In genomic region chr12:112658619-112659018, GRCm38 (mm10) we compare ENCODE assay signal across 9 mouse cellular contexts. TPM values are rescaled to one million over a fixed set of nuclear protein-coding genes. Genes with fewer than 3 reads are reported as not detected.
DNase-seq lines count a peak whose midpoint lies in the region; ATAC-seq and TF ChIP-seq lines count a peak whose summit lies in the region.
"Had no signal": no experiment of that assay in that cellular context is flagged by ENCODE, and none has a peak within 500 bp of the region (broad histone marks: within the 10 kb centered on the region; RNA-seq: fewer than 3 reads in every experiment).

No protein-coding gene starts in this region.

- no peak for TF ChIP-seq CTCF in hindbrain, postnatal 0 days (IDR thresholded peaks at IDR 0.05; ENCODE audit: low read depth)

- ATAC-seq in hindbrain, postnatal 0 days, result no peak
- no peak for ATAC-seq in intestine, embryonic 16.5 days

- no peaks in the 10 kb centered on the region for H3K27me3 ChIP-seq in hindbrain, postnatal 0 days (ENCODE audit: insufficient read depth, low read length)
- no peaks in the 10 kb centered on the region for H3K27me3 ChIP-seq in hindbrain, embryonic 10.5 days (ENCODE audit: insufficient read depth, poor library complexity, severe bottlenecking)
- H3K27me3 ChIP-seq in intestine, embryonic 16.5 days (replicated peaks; ENCODE audit: control insufficient read depth, insufficient read depth, low read length), result no peaks in the 10 kb centered on the region
- H3K27me3 ChIP-seq: embryonic facial prominence, embryonic 13.5 days had no signal

- WGBS in hindbrain, postnatal 0 days, result 64% methylated on average over 7 of the region's 7 CpGs
- 96% methylated on average over 7 of the region's 7 CpGs for WGBS in hindbrain, embryonic 10.5 days
- WGBS in intestine, embryonic 16.5 days, result 81% methylated on average over 7 of the region's 7 CpGs

- H3K9ac ChIP-seq in hindbrain, postnatal 0 days (replicated peaks; ENCODE audit: low read length), result no peak overlapping the region
- H3K9ac ChIP-seq in intestine, embryonic 16.5 days (ENCODE audit: low read depth, low read length), result no peak overlapping the region
- H3K9ac ChIP-seq: embryonic facial prominence, embryonic 13.5 days had no signal

- DNase-seq in cerebellum, adult 11-12 months, result peak; percentile 73
- DNase-seq in cerebellum, postnatal 4 days (ENCODE audit: low spot score in 2 of 2), result no peak
- DNase-seq in hindbrain, postnatal 0 days (ENCODE audit: low spot score), result peak; percentile 59
- DNase-seq in hindbrain, embryonic 10.5 days (ENCODE audit: low spot score), result no peak
- peak; percentile 46 for DNase-seq in right cerebral cortex, postnatal 4 days
- DNase-seq in right cerebral cortex, postnatal 14 days, result no peak
- DNase-seq in c-Kit-positive CD71-positive TER-119-positive erythroid progenitor cells, embryonic 14.5 days (ENCODE audit: low spot score), result no peak

- H3K4me3 ChIP-seq in hindbrain, postnatal 0 days (ENCODE audit: low read length), result no peak overlapping the region
- H3K4me3 ChIP-seq in hindbrain, embryonic 10.5 days, result no peak overlapping the region
- H3K4me3 ChIP-seq in intestine, embryonic 16.5 days (ENCODE audit: low read length), result no peak overlapping the region
- H3K4me3 ChIP-seq: embryonic facial prominence, embryonic 13.5 days had no signal

- H3K36me3 ChIP-seq in hindbrain, postnatal 0 days (ENCODE audit: insufficient read depth, low read length), result peaks cover 64% of the 10 kb centered on the region
- peaks cover 100% of the 10 kb centered on the region for H3K36me3 ChIP-seq in hindbrain, embryonic 10.5 days
- H3K36me3 ChIP-seq in intestine, embryonic 16.5 days (ENCODE audit: control insufficient read depth, insufficient read depth, low read length), result peaks cover 54% of the 10 kb centered on the region

- peaks cover 13% of the 10 kb centered on the region for H3K4me1 ChIP-seq in hindbrain, postnatal 0 days (ENCODE audit: insufficient read depth, low read length)
- peaks cover 61% of the 10 kb centered on the region for H3K4me1 ChIP-seq in hindbrain, embryonic 10.5 days (replicated peaks)
- peaks cover 57% of the 10 kb centered on the region for H3K4me1 ChIP-seq in intestine, embryonic 16.5 days (ENCODE audit: control insufficient read depth, insufficient read depth, low read length)

- no peak overlapping the region for H3K27ac ChIP-seq in hindbrain, postnatal 0 days
- no peak overlapping the region for H3K27ac ChIP-seq in hindbrain, embryonic 10.5 days
- H3K27ac ChIP-seq in intestine, embryonic 16.5 days (ENCODE audit: low read length), result no peak overlapping the region

- no peak overlapping the region for H3K4me2 ChIP-seq in hindbrain, postnatal 0 days (ENCODE audit: low read depth, low read length)
- H3K4me2 ChIP-seq in intestine, embryonic 16.5 days (ENCODE audit: low read depth, low read length), result no peak overlapping the region
- H3K4me2 ChIP-seq: embryonic facial prominence, embryonic 13.5 days had no signal

- no peaks in the 10 kb centered on the region for H3K9me3 ChIP-seq in hindbrain, postnatal 0 days (ENCODE audit: low read length)
- no peaks in the 10 kb centered on the region for H3K9me3 ChIP-seq in hindbrain, embryonic 10.5 days
- H3K9me3 ChIP-seq in intestine, embryonic 16.5 days (ENCODE audit: control insufficient read depth, low read length), result no peaks in the 10 kb centered on the region
- H3K9me3 ChIP-seq: embryonic facial prominence, embryonic 13.5 days had no signal

RNA-seq across cellular contexts. Expression of gene Siva1, which starts 14.1 kb away (rescaled TPM):
- total RNA-seq in hindbrain, postnatal 0 days (2014; rRNA removed), result 24.1 and 34.8 TPM in 2 replicates
- polyA plus RNA-seq in hindbrain, postnatal 0 days (2015; fragmentation: Nextera tagmentation; extraction: Ambion mirVana), result 59.3 and 62.2 TPM in 2 replicates
- 281 and 334 TPM in 2 replicates for polyA plus RNA-seq in hindbrain, embryonic 10.5 days (2016; fragmentation: Nextera tagmentation; extraction: Ambion mirVana)
- polyA plus RNA-seq in intestine, embryonic 16.5 days (2015; fragmentation: Nextera tagmentation; extraction: Ambion mirVana), result 168 and 186 TPM in 2 replicates

RNA-seq across cellular contexts. Expression of gene Akt1, which starts 16.1 kb away (rescaled TPM):
- total RNA-seq in hindbrain, postnatal 0 days (2014; rRNA removed), result 179 and 197 TPM in 2 replicates
- polyA plus RNA-seq in hindbrain, postnatal 0 days (2015; fragmentation: Nextera tagmentation; extraction: Ambion mirVana), result 90.8 and 97.4 TPM in 2 replicates
- 50.9 and 56.8 TPM in 2 replicates for polyA plus RNA-seq in hindbrain, embryonic 10.5 days (2016; fragmentation: Nextera tagmentation; extraction: Ambion mirVana)
- polyA plus RNA-seq in intestine, embryonic 16.5 days (2015; fragmentation: Nextera tagmentation; extraction: Ambion mirVana), result 56.5 and 65.5 TPM in 2 replicates

RNA-seq across cellular contexts. Expression of gene Zbtb42, which starts 20.0 kb away (rescaled TPM):
- 3.3 and 12.1 TPM in 2 replicates for total RNA-seq in hindbrain, postnatal 0 days (2014; rRNA removed)
- polyA plus RNA-seq in hindbrain, postnatal 0 days (2015; fragmentation: Nextera tagmentation; extraction: Ambion mirVana), result 2.2 and 3.7 TPM in 2 replicates
- 7.1 and 10.9 TPM in 2 replicates for polyA plus RNA-seq in hindbrain, embryonic 10.5 days (2016; fragmentation: Nextera tagmentation; extraction: Ambion mirVana)
- 6.8 and 8.2 TPM in 2 replicates for polyA plus RNA-seq in intestine, embryonic 16.5 days (2015; fragmentation: Nextera tagmentation; extraction: Ambion mirVana)

RNA-seq across cellular contexts. Expression of gene Adssl1, which starts 38.8 kb away (rescaled TPM):
- 2.6 and 7.5 TPM in 2 replicates for total RNA-seq in hindbrain, postnatal 0 days (2014; rRNA removed)
- 8.4 and 9.2 TPM in 2 replicates for polyA plus RNA-seq in hindbrain, postnatal 0 days (2015; fragmentation: Nextera tagmentation; extraction: Ambion mirVana)
- polyA plus RNA-seq in hindbrain, embryonic 10.5 days (2016; fragmentation: Nextera tagmentation; extraction: Ambion mirVana), result 3.7 and 5.5 TPM in 2 replicates
- polyA plus RNA-seq in intestine, embryonic 16.5 days (2015; fragmentation: Nextera tagmentation; extraction: Ambion mirVana), result 2.1 and 2.7 TPM in 2 replicates

Comparison
In these comparisons a context has a peak if more than half of its experiments do, and no peak if none do; other contexts are left out.
1. DNase-seq: peak in cerebellum, adult 11-12 months (single experiment), hindbrain, postnatal 0 days (single experiment) and right cerebral cortex, postnatal 4 days (single experiment); none in cerebellum, postnatal 4 days (0 of 2), hindbrain, embryonic 10.5 days (single experiment), right cerebral cortex, postnatal 14 days (single experiment) and c-Kit-positive CD71-positive TER-119-positive erythroid progenitor cells, embryonic 14.5 days (single experiment).